Mouse (Mus musculus): ENCODE data around the gene Cdc37l1.

The Cdc37l1 gene

DNA sequence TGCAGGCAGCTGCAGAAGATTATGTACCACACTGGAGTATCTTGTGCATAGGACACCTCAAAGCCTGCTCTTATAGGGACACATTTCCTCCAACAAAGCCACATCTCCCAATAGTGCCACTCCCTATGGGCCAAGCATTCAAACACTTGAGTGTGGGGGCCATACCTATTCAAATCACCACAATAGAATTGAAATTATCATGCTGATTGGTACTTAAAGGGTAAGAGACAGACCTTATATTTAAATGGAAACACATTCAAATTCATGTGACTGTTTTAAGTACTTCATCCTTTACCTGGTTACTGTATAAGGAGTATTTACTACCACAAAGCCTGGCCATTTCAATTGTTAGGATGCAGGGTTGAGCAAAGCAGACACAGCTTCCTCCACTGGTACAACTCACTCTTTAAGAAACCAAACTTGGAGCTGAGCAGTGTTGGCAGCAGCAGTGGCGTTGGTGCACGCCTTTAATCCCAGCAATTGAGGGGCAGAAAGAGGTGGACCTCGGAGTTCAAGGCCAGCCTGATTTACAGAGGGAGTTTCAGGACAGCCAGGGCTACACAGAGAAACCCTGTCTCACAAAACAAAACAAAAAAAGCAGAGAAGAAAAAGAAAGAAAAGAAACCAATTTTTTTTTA, 18.0 kb downstream of the Cdc37l1 start:
- DNase-seq (ENCODE audit: low read depth, low spot score), result peak; percentile 97

DNA sequence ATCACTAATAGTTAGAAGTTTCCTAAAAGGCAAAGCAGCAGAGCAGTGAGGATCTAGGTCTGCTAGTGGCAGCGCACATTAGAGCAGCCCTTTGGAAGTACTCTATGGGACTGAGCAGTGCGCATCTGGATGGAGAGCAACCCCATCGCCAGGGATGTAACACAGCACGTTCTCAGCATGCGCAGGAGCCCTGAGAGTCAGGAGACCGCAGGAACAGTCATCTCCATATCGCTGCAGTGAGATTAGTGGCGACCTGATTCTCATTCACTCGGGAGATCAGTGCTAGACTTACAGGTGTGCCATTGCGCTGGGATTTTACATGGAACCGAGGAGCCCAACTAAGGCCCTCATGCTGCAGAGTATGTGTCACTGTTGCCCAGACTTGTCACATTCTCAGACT, 18.9 kb downstream of the Cdc37l1 start:
- peak; percentile 79 for DNase-seq (ENCODE audit: low read depth, low spot score)

- peak; percentile 60 for DNase-seq (ENCODE audit: low read depth, low spot score)
These were observed 21.3 kb downstream of the Cdc37l1 start for GRCm38 (mm10) chr19:29011355-29011990.

- no peak for DNase-seq (ENCODE audit: low read depth, low spot score)
These were observed 24.4 kb downstream of the Cdc37l1 start for GRCm38 (mm10) chr19:29014466-29015055.

DNA sequence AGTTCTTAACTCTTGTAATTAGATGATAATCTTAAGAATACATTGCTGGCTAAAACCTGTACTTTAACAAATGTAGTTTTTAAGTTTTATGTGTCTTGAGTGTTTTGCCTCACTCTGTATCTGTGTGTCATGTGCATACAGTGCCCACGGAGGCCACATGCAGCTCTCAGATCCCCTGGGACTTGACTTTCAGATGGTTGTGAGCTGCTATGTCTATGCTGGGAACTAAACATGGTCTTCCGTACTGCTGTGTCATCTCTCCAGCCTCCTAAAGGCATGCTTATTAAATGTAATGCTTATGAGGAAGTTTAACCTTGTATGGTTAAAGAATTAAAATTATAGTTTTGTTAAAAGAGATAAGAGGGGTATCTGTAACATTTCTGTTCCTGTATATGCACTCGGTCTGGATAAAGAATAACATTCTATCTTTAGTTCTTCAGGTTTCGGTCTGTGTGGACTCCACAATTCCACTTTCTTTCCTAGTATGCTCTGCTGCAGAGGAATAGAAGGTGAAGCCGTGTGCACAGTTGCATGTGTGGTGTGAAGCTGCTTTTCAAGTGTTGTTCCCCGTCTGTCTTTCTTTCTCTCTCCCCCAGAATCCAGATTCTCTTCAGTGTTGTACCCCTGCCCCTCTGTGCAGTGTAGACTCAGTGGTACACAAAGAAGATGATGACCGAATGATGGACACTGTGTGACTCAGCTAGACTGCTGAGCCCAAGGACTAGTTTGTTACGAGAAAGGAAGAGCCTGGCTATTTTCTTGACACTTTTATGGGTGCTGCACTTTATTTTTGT, 25.5 kb downstream of the Cdc37l1 start:
- DNase-seq (ENCODE audit: low read depth, low spot score), result no peak

DNA sequence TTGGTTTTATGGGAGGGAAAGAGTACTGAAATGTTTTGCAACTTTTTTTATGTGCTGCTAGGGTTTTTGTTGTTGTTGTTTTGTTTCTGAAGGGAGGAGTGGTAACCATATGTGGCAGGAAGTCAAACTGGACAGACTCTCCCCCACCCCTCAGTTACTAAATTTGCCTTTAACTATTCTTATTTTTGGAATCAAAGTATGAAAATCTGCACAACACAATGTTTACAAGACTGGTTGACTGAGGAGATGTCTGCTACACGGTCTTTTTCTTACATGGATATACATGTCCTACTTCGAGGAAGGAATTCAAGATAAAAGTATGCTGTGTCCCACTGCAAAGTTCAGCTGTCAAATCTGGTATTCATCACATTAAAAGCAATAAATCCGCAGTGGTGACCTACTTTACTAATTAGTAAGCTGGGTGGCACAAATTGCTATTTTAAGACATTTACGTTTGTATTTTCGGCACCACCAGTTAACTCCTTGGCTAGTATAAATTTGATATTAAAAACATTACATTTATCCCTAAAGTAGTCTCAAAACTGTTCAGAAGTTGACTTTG, 26.1 kb downstream of the Cdc37l1 start:
- no peak for DNase-seq (ENCODE audit: low read depth, low spot score)

- no peak for DNase-seq (ENCODE audit: low read depth, low spot score)
These were observed 26.6 kb downstream of the Cdc37l1 start for GRCm38 (mm10) chr19:29016786-29017185.

GRCm38 (mm10) chr19:29019647-29020046, 29.5 kb downstream of the Cdc37l1 start:
- DNase-seq (ENCODE audit: low read depth, low spot score), result peak; percentile 54

- no peak for DNase-seq (ENCODE audit: low read depth, low spot score)
These were observed 31.7 kb downstream of the Cdc37l1 start for GRCm38 (mm10) chr19:29021754-29022345.

DNA sequence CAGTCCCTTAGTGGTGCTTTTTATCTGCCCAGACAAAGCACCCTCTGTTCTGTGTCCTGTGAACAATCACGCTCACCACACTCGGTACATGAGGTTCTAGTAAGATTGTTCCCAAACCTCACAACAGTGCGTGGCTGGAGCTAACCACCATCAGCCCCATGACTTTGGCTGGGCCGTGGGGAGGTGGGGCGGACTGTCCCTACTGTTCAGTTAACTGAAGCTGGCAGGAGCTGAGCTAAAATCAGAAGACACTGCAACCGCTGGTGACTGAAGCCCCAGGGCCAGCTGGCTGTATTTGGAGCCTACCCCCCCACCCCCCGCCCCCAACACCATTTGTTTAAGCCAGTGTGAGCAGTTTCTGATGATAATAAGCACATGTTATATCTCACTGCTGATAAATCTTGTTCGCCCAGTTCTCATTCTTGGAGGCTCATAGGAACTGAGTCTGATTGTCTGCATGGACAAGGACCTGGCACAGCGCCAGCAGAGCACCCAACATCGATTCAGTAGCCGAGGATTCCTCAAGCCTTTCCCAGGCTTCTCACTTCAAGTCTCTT, 34.3 kb downstream of the Cdc37l1 start:
- no peak for DNase-seq (ENCODE audit: low read depth, low spot score)

- DNase-seq (ENCODE audit: low read depth, low spot score), result no peak
These were observed 41.6 kb downstream of the Cdc37l1 start for GRCm38 (mm10) chr19:29031788-29032187.

DNA sequence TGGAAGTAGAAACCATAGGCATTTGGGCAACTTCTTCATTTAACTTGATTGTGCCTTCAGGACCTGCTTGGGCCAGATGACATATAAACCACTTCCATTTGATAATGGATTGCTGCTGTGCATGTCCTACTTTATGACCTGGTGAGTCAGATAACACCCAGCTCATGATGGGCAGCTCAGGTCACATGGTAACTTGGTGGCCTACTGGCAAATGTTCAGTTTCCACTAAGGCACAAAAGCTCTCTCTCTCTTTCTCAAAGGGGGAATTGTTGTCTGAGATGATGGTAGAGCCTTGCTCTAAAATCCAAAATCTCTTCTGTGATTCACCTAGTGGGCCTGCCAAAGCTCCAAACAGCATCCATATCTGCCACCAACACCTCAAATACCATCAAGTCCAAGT, 42.5 kb downstream of the Cdc37l1 start:
- no peak for DNase-seq (ENCODE audit: low read depth, low spot score)

DNA sequence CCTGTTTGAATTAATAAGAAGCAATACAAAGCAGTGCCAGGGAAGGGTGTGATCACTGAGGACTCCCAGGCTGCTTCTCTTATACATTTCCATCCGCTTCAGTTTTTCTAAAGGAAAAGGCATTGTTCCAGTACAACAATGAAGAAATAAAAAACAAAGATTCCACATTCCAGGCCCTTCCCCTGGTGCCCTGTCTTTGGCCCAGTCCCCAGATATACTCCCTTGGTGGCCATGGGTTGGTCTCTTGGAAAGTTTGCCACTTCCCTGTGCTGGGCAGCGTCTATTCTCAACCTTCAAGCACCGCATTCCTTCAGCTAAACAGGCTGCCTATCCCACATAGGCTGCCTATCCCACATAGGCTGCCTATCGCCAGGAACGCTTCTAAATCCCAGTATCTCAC, 46.9 kb downstream of the Cdc37l1 start:
- no peak for DNase-seq (ENCODE audit: low read depth, low spot score)

GRCm38 (mm10) chr19:29037541-29037940, 47.4 kb downstream of the Cdc37l1 start:
- no peak for DNase-seq (ENCODE audit: low read depth, low spot score)

- peak; percentile 58 for DNase-seq (ENCODE audit: low read depth, low spot score)
These were observed 49.2 kb downstream of the Cdc37l1 start for GRCm38 (mm10) chr19:29039334-29039733.

GRCm38 (mm10) chr19:29040206-29040605, 50.1 kb downstream of the Cdc37l1 start:
- no peak for DNase-seq (ENCODE audit: low read depth, low spot score)

- no peak for DNase-seq (ENCODE audit: low read depth, low spot score)
These were observed 52.0 kb downstream of the Cdc37l1 start for GRCm38 (mm10) chr19:29042143-29042542.

DNA sequence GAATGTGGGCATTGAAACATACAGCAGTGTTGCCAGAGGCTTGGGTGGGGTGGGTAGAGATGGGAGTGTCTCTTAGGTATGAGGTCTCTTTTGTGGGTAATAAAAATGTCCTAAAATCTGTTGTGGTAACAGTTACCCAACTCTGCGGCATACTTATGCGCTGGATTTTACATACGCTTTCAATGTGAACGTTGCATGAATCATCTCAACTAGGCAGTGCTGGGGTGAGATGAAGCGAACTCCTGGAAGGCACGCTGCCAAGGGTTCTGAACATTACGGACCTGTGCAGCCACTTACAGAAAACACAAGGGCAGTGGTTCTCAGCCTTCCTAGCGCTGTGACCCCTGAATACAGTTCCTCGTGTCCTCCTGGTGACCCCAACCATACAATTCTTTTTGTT, 52.5 kb downstream of the Cdc37l1 start:
- no peak for DNase-seq (ENCODE audit: low read depth, low spot score)

DNA sequence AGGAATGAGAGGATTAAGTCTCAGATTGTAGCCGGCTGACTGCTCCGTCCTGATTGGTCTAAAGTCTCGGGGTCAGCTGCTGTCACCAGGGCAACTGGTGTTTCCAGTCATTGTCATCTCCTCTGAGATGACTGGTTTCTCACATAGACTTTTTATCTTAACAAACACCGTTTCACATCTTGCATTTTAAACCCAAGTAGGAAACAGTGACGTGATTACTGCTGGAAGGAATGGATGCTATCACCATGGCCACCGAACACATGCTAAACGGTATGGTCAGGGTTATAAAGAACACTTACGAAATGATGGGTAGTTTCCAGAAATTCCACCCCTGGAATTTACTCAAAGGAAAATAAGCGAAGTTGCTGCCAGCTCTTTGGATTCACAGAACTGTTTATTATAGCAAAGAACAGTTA, 54.2 kb downstream of the Cdc37l1 start:
- no peak for DNase-seq (ENCODE audit: low read depth, low spot score)

- DNase-seq (ENCODE audit: low read depth, low spot score), result no peak
These were observed 55.2 kb downstream of the Cdc37l1 start for GRCm38 (mm10) chr19:29045369-29045768.

GRCm38 (mm10) chr19:29045956-29046650, 56.0 kb downstream of the Cdc37l1 start:
- no peak for DNase-seq (ENCODE audit: low read depth, low spot score)

Data from R1 (cell line).